Mouse (Mus musculus): ENCODE data around the gene Snx27. TPM values are rescaled to one million over a fixed set of nuclear protein-coding genes. Genes with fewer than 3 reads are reported as not detected.

Gene Snx27
- total and polyA plus RNA-seq, 2 experiments from 2014 or later: 67.9 to 84.4 TPM

DNA sequence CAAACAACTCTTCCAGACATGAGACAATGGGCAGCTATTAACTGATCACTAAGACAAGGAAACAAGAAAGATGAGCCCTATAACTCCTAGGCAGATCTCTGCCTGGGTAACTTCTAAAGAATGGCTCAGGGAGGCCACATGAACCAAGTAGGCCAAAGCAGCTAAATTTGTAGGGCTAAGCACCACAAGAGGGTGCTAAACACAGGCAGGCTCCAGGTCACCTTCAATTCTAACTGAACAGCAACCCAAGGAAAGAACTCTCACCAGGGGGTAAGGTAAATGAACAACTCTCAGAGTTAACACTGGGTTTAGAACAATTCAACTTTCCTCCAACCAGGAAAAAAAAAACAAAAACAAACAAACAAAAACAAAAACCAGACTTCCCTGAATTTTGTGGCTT lies 48.5 kb downstream of the Snx27 start:
- no peaks in the 10 kb centered on the region for H3K36me3 ChIP-seq (ENCODE audit: insufficient read depth, low read length)
- no peak overlapping the region for H3K4me3 ChIP-seq (ENCODE audit: low read depth, low read length)
- no peak for ATAC-seq (ENCODE audit: low FRiP score)
- H3K27me3 ChIP-seq (ENCODE audit: insufficient read depth, low read length): no peaks in the 10 kb centered on the region
- no peaks in the 10 kb centered on the region for H3K4me1 ChIP-seq (ENCODE audit: insufficient read depth, low read length)
- peak; percentile 32 for DNase-seq (ENCODE audit: low spot score)
- no peaks in the 10 kb centered on the region for H3K9me3 ChIP-seq (ENCODE audit: low read length)
- TF ChIP-seq CTCF (IDR thresholded peaks at IDR 0.05): peak; percentile 74
- no peak overlapping the region for H3K4me2 ChIP-seq (ENCODE audit: low read depth, low read length, poor library complexity, severe bottlenecking)
- no peak overlapping the region for H3K27ac ChIP-seq (ENCODE audit: low read depth, low read length)
- H3K9ac ChIP-seq (replicated peaks; ENCODE audit: low read length, poor library complexity, severe bottlenecking): no peak overlapping the region

GRCm38 (mm10) chr3:94526731-94527130 lies 55.8 kb downstream of the Snx27 start:
- no peak for DNase-seq (ENCODE audit: low spot score)
- Histone ChIP-seq H3K27me3 (ENCODE audit: insufficient read depth, low read length) (no peaks in the 10 kb centered on the region), H3K9ac (replicated peaks; ENCODE audit: low read length, poor library complexity, severe bottlenecking) (no peak overlapping the region), H3K4me3 (ENCODE audit: low read depth, low read length) (no peak overlapping the region), H3K4me1 (ENCODE audit: insufficient read depth, low read length) (no peaks in the 10 kb centered on the region), H3K27ac (ENCODE audit: low read depth, low read length) (no peak overlapping the region), H3K4me2 (ENCODE audit: low read depth, low read length, poor library complexity, severe bottlenecking) (no peak overlapping the region), H3K9me3 (ENCODE audit: low read length) (no peaks in the 10 kb centered on the region), H3K36me3 (ENCODE audit: insufficient read depth, low read length) (peaks cover 20% of the 10 kb centered on the region)
- no peak for ATAC-seq (ENCODE audit: low FRiP score)
- no peak for TF ChIP-seq CTCF (IDR thresholded peaks at IDR 0.05)
- 73% methylated on average over 2 of the region's 2 CpGs for WGBS

DNA sequence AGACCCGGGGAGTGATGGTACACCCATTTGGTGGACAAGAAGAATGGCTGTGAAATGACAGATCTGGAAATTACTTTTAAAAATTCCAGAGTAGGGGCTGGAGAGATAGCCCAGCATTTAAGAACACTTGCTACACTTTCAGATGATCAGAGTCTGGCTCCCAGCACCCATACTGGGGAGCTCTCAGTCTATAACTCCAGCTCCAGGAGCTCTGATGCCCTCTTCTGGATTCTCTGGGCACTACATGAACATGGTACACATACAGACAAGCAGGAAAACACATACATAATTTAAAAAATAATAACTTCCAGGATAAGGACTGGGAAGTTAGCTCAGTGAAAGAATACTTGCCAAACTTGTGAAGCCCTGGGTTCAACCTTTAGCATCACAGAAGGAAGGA lies 75.9 kb downstream of the Snx27 start:
- 97% methylated on average over 1 of the region's 1 CpGs for WGBS
- no peak for ATAC-seq (ENCODE audit: low FRiP score)
- peak; percentile 44 for TF ChIP-seq CTCF (IDR thresholded peaks at IDR 0.05)

DNA sequence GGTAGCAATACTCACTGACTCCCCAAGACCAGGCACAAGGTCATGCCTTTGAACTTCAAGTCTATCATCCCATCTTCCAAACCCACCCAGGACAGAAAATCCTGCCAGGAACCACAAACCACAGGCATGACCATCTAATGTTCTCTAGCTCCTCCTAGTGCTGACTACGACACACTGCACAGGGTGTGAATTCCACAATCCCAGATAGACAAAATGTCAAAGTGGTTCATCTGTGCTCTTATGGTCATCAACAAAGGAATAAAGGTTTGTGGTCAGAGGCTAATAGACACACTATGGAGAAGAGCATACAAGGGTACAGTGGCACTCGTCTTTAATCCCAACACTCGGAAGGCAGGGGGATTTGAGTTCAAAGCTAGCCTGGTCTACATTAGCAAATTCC lies 80.3 kb downstream of the Snx27 start:
- DNase-seq (ENCODE audit: low spot score) (peak; percentile 69), ATAC-seq (ENCODE audit: low FRiP score) (peak; percentile 59)
- no peaks in the 10 kb centered on the region for H3K27me3 ChIP-seq (ENCODE audit: insufficient read depth, low read length)
- H3K4me1 ChIP-seq (ENCODE audit: insufficient read depth, low read length): no peaks in the 10 kb centered on the region
- H3K27ac ChIP-seq (ENCODE audit: low read depth, low read length): no peak overlapping the region
- H3K9me3 ChIP-seq (ENCODE audit: low read length): no peaks in the 10 kb centered on the region
- 63% methylated on average over 3 of the region's 3 CpGs for WGBS
- no peak overlapping the region for H3K9ac ChIP-seq (replicated peaks; ENCODE audit: low read length, poor library complexity, severe bottlenecking)
- peaks cover 14% of the 10 kb centered on the region for H3K36me3 ChIP-seq (ENCODE audit: insufficient read depth, low read length)
- no peak overlapping the region for H3K4me2 ChIP-seq (ENCODE audit: low read depth, low read length, poor library complexity, severe bottlenecking)
- H3K4me3 ChIP-seq (ENCODE audit: low read depth, low read length): no peak overlapping the region
- peak; percentile 90 for TF ChIP-seq CTCF (IDR thresholded peaks at IDR 0.05)

More for the DNA sequence above, 75.9 kb downstream of the Snx27 start:
- Histone ChIP-seq H3K9me3 (ENCODE audit: low read length) (no peaks in the 10 kb centered on the region), H3K4me1 (ENCODE audit: insufficient read depth, low read length) (no peaks in the 10 kb centered on the region), H3K27me3 (ENCODE audit: insufficient read depth, low read length) (no peaks in the 10 kb centered on the region), H3K4me3 (ENCODE audit: low read depth, low read length) (no peak overlapping the region), H3K9ac (replicated peaks; ENCODE audit: low read length, poor library complexity, severe bottlenecking) (no peak overlapping the region), H3K27ac (ENCODE audit: low read depth, low read length) (no peak overlapping the region), H3K4me2 (ENCODE audit: low read depth, low read length, poor library complexity, severe bottlenecking) (no peak overlapping the region), H3K36me3 (ENCODE audit: insufficient read depth, low read length) (peaks cover 16% of the 10 kb centered on the region; the same call in 1 of the 2 replicates)
- DNase-seq (ENCODE audit: low spot score): no peak

GRCm38 (mm10) chr3:94497162-94497561 lies 85.4 kb downstream of the Snx27 start:
- Histone ChIP-seq H3K4me2 (ENCODE audit: low read depth, low read length, poor library complexity, severe bottlenecking) (no peak overlapping the region), H3K9ac (replicated peaks; ENCODE audit: low read length, poor library complexity, severe bottlenecking) (no peak overlapping the region), H3K4me3 (ENCODE audit: low read depth, low read length) (no peak overlapping the region), H3K27ac (ENCODE audit: low read depth, low read length) (no peak overlapping the region), H3K9me3 (ENCODE audit: low read length) (no peaks in the 10 kb centered on the region), H3K27me3 (ENCODE audit: insufficient read depth, low read length) (no peaks in the 10 kb centered on the region), H3K36me3 (ENCODE audit: insufficient read depth, low read length) (peaks cover 8% of the 10 kb centered on the region), H3K4me1 (ENCODE audit: insufficient read depth, low read length) (no peaks in the 10 kb centered on the region)
- WGBS: 83% methylated on average over 4 of the region's 4 CpGs
- DNase-seq (ENCODE audit: low spot score) (no peak), ATAC-seq (ENCODE audit: low FRiP score) (no peak)
- no peak for TF ChIP-seq CTCF (IDR thresholded peaks at IDR 0.05)

- no peaks in the 10 kb centered on the region for H3K27me3 ChIP-seq (ENCODE audit: insufficient read depth, low read length)
- H3K36me3 ChIP-seq (ENCODE audit: insufficient read depth, low read length): peaks cover 50% of the 10 kb centered on the region
- H3K4me2 ChIP-seq (ENCODE audit: low read depth, low read length, poor library complexity, severe bottlenecking): no peak overlapping the region
- DNase-seq (ENCODE audit: low spot score) (no peak), ATAC-seq (ENCODE audit: low FRiP score) (no peak)
- no peak overlapping the region for H3K9ac ChIP-seq (replicated peaks; ENCODE audit: low read length, poor library complexity, severe bottlenecking)
- H3K4me3 ChIP-seq (ENCODE audit: low read depth, low read length): no peak overlapping the region
- H3K27ac ChIP-seq (ENCODE audit: low read depth, low read length): no peak overlapping the region
- H3K4me1 ChIP-seq (ENCODE audit: insufficient read depth, low read length): peaks cover 21% of the 10 kb centered on the region
- no peak for TF ChIP-seq CTCF (IDR thresholded peaks at IDR 0.05)
- H3K9me3 ChIP-seq (ENCODE audit: low read length): no peaks in the 10 kb centered on the region
- WGBS: 85% methylated on average over 6 of the region's 6 CpGs
Measured at GRCm38 (mm10) chr3:94487581-94487980, 94.9 kb downstream of the Snx27 start.
